Mouse (Mus musculus): ENCODE data around the gene R3hdm2.

GRCm38 (mm10) chr10:127496156-127496555 lies 116.0 kb downstream of the R3hdm2 start:
- TF ChIP-seq CTCF (IDR thresholded peaks at IDR 0.05; ENCODE audit: borderline replicate concordance, extremely low read depth, insufficient read depth, insufficient read length): no peak
- no peak for TF ChIP-seq POLR2A (IDR thresholded peaks at IDR 0.05; ENCODE audit: borderline replicate concordance, extremely low read depth, insufficient read depth, insufficient read length, poor library complexity, severe bottlenecking)

Measured in brain, embryonic 14.5 days (tissue).